Mouse (Mus musculus) heart, postnatal 36 days (tissue): ENCODE results near the gene Scarf1. TPM values are rescaled to one million over a fixed set of nuclear protein-coding genes. Genes with fewer than 3 reads are reported as not detected.
A peak's percentile ranks its signal among the peaks of the same experiment; 100 is the strongest.

Experiments used
- DNase-seq, 2 experiments: peaks; one replicate each; pipeline ENCODE4 v3.0.0; 2021 to 2022
- intact Hi-C: fragments of 180-260 bp; cut with DNase I; formaldehyde crosslinking; loops from one replicate; pipeline ENCODE4 v1.15.1; 2025
- total RNA-seq, 2 experiments: library from RNA; stranded (reverse); gene quantifications; 2 replicates each; pipeline ENCODE4 v1.2.3; 2021

Gene Scarf1
- total RNA-seq = 10 to 100 TPM in 1 of 2 experiments, 1 to 10 TPM in 1; 9.1 to 10.3 TPM

DNA sequence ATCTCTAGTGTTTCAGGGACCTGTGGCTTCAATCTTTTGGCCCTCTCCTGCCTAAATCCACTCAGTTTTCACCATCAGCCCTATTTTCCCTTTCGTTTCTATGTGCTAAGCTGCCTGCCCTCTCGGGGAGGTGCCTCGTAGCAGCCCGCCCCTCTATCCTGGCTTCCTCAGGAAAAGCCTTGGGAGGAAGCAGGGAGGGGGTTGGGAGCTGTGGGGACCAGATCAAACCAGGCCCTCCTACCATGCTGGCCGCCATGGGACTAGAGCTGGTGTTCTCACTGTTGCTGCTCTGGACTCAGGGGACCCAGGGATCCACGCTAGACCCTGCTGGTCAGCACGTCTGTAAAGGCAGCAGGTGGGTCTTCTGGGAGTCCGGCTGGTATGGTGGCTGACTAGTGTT is at the start of gene Scarf1:
Gene Scarf1, plus strand, starts transcription at position 205 of the 400 bp plus-strand sequence.
- intact Hi-C loops = loop anchor here (5.0 kb wide), 1 partner anchor 111 kb away; no protein-coding TSS in a partner anchor
- peak; percentile 59 to 69 for DNase-seq

DNA sequence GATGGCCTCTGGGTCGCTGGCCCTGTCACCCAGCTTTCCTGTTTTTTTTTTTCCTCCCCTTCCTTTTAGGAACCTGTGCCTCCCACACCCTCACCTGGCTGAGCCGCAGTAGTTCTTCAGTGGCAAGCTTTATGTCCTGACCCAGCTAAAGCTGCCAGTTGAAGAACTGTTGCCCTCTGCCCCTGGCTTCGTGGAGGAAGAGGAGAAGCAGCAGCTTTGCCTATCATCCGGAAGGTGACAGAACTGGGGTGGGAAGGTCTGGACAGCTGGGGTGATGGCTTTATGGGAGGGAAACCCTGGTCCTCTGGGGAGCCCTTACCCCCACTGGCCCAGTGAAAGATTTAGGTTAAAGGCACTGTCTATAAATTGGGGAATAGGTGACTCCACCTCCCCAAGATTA is 49.7 kb upstream of the Scarf1 start:
- intact Hi-C loops = loop anchor here (2.0 to 5.0 kb wide), 3 partner anchors 23 to 189 kb away; partner anchors contain the start of genes Myo1c, Prpf8 and Rilp

DNA sequence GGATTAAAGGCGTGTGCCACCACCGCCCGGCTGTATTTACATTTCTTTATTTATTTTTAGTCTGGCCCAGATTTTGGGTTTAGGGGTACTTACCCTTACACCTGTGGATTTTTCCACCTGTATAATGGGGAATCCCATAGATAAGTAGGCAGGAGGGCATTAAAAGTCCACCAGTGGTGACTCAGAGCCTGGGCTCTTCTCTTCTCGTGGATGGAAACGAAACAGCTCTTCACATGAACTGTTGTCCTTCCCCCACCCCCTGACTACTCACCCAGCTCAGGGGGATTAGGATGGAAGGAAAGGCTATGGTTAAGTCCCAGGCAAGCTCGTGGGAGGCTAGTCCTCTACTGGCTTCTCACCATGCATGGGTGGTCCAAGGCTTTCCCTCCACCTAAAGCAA is 48.9 kb upstream of the Scarf1 start:
- no peak for DNase-seq
- intact Hi-C loops = loop anchor here (5.0 kb wide), 1 partner anchor 188 kb away; the partner anchor contains the start of gene Myo1c

More for the DNA sequence above, 49.7 kb upstream of the Scarf1 start:
- DNase-seq = no peak

DNA sequence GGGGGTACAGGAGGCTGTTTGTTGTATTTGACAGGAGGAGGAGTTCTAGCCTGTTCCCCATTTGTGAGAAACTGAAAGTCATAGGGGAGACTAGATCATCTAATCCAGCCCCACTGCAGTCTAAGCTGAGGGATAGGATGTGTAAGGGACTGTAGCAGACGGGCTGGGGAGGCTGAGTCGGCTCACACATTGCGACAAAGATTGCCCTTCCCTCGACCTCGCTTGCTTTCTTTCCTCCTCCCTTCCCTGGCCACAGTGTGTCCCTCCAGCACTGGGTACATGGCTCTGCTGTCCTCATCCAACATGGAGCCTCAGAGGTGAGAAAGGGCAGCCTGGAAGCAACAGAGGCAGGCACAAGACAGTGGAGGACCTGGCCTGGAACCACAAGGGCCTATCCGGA is 48.3 kb upstream of the Scarf1 start:
- DNase-seq = no peak
- intact Hi-C loops = no loop called here

DNA sequence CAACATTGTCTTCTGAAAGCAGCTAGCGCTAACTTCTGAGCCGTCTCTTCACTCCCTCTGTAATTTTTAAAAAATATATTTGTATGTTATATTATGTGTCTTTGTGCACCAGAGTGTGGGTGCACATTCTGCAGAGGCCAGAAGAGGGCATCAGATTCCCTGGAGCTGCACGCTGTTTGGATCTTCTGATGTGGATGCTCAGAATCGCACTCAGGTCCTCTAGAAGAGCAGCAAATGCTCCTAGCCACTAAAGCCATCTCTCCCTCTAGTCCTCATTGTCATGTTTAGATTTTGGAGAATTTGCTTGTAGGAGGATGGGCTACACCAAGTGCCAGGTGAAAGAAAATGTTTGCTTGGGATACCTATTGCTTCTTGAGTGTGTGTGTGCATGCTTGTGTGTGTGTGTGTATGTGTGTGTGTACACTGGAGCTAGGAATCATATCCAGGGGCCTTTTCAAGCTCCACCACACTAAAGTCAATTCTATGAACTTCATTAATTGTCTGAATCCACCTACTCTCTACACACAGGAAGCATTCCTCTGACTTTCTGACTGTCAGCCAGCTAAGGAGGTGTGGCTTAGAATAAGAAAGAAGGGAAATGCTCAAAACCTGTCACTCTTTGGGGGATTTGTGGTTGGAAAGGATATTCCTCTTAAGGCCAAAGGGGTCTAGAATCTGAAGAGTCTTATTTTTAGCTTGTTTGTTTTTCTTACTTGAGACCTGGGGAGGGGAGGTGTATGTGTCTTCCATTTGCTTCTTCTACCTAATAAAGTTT is 46.4 kb upstream of the Scarf1 start:
- intact Hi-C loops = no loop called here
- DNase-seq = no peak

DNA sequence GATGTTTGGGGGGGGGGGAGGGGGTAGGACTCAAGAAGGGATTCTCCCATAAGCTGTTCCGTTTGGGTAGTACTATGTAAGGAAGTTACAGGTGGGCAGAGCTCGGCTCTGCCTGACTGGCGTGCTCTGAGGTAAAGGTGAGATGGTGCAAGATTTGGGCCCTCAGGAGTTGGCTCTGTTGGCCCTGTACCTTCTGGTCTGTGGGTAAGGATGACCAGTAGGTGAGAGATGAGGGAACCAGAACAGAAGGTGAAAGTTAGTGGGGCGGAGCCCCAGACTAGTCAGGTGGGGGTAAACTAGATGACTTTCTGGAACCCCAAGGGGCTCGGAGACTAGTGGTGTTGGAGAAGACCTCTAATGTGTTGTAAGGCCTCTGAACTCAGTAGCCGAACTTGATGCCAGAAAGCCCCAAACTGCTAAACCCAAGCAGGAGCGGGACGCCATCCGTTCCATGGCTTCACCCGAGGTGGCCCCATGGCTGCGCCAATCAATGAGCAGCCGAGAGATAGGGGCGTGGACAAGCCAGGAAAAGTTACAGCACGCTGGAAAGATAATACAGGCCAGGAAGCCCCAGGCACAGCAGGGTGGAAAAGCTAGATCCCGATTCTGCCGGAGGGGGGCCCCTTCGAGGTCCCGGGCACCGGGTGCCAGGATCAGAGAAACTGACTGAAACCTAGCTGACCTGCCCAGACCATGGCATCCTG is 45.7 kb upstream of the Scarf1 start:
- peak; percentile 63 to 67 for DNase-seq
- intact Hi-C loops = no loop called here

DNA sequence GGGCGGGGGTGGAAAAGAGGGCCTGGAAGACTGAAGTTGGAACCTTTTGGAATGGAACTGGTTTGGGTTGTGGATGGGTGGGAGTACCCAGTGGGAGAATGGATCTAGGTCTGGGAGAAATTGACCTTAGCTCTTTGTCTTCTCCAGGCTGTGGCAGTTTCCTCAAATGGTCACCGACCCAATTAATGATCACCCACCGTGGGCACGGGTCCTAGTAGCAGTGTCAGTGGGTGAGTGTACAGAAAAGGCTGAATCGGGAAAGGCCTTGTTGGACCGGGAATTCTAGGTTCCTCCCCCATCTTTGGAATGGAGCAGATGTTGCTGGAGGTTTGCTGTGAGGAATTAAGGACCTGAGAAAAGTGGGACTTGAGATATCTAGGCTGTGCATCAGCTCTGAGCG is 44.9 kb upstream of the Scarf1 start:
- intact Hi-C loops = no loop called here
- DNase-seq = no peak

DNA sequence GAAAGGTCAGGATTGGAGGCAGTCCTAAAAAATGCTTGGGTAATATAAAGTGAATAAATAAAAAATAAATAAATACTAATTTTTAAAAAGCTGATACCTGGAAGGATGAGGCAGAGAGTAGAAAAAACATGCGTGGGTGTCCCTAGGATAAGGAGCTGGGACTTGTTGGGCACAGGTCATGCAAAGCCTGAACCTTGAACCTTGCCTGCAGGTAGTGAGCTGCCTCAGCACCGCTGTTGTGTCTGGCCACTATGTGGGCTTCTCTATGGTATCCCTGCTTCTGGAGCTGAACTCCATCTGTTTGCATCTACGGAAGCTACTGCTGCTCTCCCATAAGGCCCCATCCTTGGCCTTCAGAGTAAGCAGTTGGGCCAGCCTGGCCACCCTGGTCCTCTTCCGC is 44.1 kb upstream of the Scarf1 start:
- no peak for DNase-seq
- intact Hi-C loops = no loop called here

DNA sequence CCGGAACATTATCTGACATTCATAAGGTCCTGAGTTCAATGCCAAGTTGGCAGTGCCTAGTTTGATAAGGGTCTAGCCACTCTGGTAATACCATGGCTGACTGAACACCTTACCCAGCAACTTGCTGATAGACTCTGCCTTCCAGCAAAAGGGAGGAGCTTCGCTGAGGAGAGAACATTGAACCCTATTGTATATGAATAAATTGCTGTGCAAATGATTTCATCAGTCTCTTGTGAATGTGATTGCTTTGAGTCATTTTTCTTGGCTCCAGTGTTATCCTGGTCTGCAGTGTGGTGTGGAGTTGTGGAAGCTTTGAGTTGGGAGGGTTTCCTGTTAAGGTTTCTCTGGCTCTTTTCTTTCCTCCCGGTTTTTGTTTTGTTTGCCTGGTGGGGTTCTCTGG is 42.7 kb upstream of the Scarf1 start:
- intact Hi-C loops = no loop called here
- DNase-seq = no peak

DNA sequence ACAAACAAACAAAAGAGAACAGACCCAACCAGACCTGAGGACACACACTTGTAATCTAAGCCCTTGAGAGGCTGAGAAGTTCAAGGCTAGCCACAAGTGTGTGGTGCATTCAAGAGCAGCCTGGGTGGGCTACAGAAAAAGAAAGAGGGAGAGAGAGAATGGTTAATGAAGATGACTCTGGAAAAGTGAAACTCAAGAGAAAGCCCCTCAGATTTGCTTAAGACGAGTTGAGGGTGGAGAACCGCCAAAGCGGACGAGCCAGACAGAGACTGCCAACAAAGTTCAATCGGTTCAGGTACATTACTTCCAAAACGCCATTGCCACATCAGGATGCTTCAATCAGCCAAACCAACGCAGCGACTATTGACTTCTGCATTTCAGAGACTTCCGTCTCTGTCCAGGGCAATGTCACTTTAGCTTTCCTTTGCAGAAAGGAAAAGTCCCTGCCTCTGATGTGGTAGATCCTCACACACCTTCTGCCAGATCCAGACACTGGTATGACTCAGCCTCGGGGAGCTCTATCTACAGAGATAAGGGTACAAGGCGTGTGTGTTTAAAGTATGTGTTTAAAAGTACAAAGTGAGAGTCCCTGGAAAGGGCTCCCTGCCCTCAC is 40.8 kb upstream of the Scarf1 start:
- no peak for DNase-seq
- intact Hi-C loops = no loop called here

DNA sequence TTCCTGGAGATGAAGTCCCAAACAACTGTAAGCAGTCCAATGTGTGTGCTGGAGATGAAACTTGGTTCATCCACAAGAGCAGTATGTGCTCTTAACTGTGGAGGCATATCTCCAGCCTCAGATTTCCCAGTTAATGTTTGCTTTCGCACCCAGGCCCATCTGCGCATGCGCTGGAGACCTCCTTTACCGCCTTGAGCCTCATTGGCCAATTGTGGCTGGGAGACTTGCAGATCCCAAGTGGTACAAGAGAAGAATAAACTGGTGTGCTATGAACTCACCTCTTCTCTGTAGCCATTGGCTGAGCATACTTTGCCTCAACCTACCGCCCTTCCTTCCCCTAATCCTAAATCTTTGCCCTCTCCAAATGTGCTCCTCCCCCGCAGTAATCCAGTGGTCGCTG is 40.0 kb upstream of the Scarf1 start:
- intact Hi-C loops = no loop called here
- no peak for DNase-seq

DNA sequence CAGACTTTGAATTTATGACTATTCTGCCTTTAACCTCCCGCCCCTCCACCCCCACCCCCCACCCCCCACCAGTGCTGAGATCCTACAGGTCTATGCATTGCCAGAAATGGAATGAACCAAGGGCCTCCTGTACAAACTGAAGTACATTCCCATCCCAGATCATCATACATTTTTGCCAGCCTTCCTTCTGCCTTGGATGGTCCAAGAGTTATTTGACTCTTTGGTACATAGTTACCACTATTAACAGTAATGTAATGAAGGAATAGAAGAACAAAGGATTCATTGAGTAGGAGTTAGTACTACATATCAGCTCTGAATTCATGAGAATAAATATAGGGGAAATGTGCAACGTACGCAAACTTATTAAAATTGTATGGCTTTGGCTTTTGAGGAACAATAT is 27.1 kb upstream of the Scarf1 start:
- no peak for DNase-seq
- intact Hi-C loops = loop anchor here (2.0 kb wide), 1 partner anchor 23 kb away; no protein-coding TSS in a partner anchor

DNA sequence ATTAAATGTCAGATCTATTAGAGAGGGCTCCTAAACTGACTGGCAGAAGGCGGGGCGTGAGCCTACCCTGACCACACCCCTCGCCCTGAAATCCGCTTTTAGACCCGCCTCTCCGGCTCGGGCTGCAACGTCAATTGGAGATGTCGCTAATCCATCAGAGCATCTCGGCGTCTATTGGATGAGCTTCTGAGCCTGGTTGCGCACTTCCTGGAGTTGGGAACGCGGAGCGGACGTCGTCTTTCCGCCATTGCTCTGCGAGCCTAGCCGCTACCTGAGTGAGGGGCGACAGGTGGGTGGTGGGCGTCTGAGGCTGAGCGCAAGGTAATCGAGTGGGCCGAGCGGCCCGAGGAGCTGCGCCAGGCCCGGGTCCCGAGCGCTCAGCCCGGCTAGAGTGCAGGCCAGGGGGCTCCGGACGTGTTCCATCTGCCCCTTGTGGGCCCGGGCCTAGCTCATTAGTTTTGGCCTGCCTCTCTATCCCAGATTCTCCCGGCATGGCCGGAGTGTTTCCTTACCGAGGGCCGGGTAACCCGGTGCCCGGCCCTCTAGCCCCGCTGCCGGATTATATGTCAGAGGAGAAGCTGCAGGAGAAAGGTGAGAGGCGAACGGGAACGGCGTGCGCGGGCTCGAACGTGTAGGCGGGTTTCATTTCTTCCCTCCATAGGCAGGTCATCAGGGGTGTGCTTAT is 26.6 kb upstream of the Scarf1 start, which contains the start of gene Prpf8:
Gene Prpf8, plus strand, starts transcription at position 216 of the 685 bp plus-strand sequence.
- intact Hi-C loops = loop anchor here (2.0 kb wide), 1 partner anchor 24 kb away; no protein-coding TSS in a partner anchor
- DNase-seq = peak; percentile 98 to 99

DNA sequence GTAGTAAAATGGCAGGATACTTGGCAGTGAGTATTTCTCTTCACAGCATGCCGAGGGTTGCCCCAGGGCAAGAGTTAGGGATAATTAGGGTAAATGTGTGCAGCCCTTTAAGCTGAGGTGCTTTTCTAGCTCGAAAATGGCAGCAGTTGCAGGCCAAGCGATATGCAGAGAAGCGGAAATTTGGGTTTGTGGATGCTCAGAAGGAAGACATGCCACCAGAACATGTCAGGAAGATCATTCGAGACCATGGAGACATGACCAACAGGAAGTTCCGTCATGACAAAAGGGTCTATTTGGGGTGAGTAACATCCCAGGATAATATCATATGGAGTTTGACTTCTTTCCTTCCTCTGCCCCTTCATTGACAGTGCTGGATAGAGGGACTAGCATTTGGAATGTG is 25.8 kb upstream of the Scarf1 start:
- intact Hi-C loops = loop anchor here (2.0 kb wide), 1 partner anchor 25 kb away; no protein-coding TSS in a partner anchor
- DNase-seq = no peak

DNA sequence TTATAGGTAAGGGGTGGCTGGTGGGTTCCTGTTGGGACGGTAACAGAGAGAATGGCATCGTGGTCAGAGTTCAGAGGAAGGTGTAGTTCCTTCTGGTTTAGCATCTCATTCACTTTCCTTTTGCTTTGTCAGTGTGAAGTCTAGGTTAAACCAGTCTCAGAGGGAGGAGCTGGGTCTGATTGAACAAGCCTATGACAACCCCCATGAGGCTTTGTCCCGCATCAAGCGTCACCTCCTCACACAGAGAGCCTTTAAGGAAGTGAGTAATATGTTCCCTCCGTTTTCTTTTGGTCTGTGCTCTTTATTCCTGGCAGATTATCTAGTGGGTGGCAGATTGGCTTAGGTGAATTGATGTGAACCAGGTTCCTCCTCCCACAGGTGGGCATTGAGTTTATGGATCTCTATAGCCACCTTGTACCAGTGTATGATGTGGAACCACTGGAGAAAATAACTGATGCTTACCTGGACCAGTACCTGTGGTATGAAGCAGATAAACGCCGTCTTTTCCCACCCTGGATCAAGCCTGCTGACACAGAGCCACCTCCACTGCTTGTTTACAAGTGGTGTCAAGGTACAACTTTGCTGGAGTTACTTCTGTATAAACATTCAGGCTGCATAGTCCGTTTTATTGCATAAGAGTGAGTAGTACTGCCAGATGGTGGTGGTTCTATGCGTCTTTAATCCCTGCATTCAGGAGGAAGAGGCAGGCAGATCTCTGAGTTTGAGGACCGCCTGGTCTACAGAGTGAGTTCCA is 18.9 kb upstream of the Scarf1 start:
- intact Hi-C loops = no loop called here
- DNase-seq = no peak

DNA sequence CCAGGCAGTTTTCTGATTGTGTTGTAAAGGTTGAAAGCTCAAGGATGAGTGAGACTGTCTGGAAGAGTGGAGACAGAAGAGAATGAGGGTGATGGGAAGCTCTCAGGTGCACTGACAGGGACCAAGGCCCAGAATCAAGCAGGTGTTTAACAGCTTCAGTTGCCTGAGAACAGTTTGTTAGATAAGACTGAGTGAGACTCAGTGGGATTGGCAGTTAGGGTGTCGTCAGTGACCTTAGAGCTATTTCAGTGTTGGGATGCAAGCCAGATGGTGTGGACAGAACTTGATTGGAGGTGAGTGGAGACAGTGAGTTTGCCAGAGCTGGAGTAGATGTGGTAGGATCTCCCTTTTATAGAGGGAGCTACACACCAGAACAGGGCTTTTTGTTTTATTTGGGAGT is 15.2 kb upstream of the Scarf1 start:
- DNase-seq = no peak
- intact Hi-C loops = no loop called here

DNA sequence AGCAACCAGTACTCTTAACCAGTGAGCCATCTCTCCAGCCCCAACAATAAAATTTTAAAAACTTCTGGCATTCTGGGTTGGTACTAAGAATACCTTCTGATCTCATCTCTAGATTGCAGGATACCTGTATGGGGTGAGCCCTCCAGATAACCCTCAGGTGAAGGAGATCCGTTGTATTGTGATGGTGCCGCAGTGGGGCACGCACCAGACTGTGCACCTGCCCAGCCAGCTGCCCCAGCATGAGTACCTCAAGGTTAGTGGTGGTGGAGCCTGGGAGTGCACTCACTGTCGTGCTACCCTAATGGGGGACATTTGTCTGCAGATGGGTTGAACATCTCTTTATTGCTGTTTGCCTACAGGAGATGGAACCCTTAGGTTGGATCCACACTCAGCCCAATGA is 5.2 kb upstream of the Scarf1 start:
- no peak for DNase-seq
- intact Hi-C loops = no loop called here

DNA sequence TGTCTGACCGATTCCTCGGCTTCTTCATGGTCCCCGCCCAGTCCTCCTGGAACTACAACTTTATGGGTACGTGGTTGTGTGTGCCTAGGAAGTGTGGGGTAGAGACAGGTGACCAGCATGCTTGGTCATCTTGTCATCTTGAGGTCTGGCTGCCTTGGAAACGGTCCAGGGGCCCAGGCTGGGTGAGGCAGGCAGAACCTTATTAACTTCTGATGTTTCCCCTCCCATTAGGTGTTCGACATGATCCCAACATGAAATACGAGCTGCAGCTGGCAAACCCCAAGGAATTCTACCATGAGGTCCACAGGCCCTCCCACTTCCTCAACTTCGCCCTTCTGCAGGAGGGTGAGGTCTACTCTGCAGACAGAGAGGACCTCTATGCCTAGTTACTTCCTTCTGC is 4.4 kb upstream of the Scarf1 start:
- peak in 1 of 2 experiments; percentile 25 for DNase-seq

DNA sequence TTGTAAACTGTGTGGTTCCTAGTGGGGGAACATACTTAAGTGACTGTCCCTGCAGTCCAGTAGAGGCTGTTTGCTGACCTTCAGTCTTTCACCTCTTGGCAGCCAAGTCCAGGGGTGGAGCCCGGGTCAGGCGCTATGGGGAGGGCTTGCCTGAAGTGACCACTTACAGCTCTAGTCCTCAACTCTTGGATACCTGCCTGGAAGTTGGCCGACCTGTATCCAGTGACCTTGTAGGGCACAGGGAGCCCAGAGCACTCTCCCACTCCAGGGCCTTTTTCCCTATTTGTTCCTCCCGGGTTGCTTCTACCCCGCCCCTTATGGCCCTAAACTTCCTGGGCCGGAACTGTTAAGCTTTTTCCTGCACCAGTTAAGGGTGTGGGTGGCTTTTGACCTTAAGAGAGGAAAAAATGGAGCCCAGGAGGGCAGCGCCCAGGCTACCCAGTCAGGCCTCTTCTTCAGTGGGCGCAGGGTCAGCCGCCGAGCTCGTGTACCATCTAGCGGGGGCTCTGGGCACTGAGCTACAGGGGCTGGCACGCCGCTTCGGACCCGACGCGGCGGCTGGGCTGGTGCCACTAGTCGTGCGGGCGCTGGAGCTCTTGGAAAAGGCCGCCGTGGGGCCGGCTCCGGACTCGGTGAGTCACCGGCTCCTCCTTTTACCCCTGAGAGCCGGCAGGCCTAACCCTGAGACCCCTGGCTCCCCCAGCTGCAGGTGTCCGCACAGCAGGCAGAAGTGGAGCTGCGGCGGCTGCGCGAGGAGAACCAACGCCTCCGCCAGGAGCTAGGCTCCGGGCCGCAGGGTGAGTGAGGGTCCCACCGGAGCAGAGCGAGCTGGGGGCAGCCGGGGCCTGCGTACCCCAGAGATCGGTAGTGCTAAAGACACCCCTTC is 3.4 kb upstream of the Scarf1 start, which contains the start of gene Rilp:
Gene Rilp, plus strand, starts transcription at position 354 of the 886 bp plus-strand sequence.
- DNase-seq = peak; percentile 68 to 77
- intact Hi-C loops = loop anchor here (2.0 to 5.0 kb wide), 2 partner anchors 47 to 108 kb away; no protein-coding TSS in a partner anchor

More for the DNA sequence above, 4.4 kb upstream of the Scarf1 start:
- intact Hi-C loops = no loop called here
